Mouse (Mus musculus) heart, postnatal 10 days (tissue): ENCODE data around the gene Ptgds. TPM values are rescaled to one million over a fixed set of nuclear protein-coding genes. Genes with fewer than 3 reads are reported as not detected.

ENCODE experiments used
- DNase-seq, 2 experiments: peaks; one replicate each; pipeline ENCODE4 v3.0.0; 2021
- intact Hi-C: fragments of 180-260 bp; cut with DNase I; formaldehyde crosslinking; loops from one replicate; pipeline ENCODE4 v1.15.1; 2025
- total RNA-seq, 2 experiments: library from RNA; stranded (reverse); gene quantifications; 2 replicates each; pipeline ENCODE4 v1.2.3; 2021

Gene Ptgds
- total RNA-seq, 2 experiments from 2014 or later: 75.1 to 110 TPM

GRCm38 (mm10) chr2:25484901-25485647 lies 15.2 kb upstream of the Ptgds start:
- no peak for DNase-seq
- intact Hi-C loops: no loop called here

- intact Hi-C loops: loop anchor here (1.0 kb wide), 1 partner anchor 61 kb away; no protein-coding TSS in a partner anchor
- DNase-seq: peak in 1 of 2 experiments; percentile 47
Observed at GRCm38 (mm10) chr2:25482969-25483368, 13.1 kb upstream of the Ptgds start.

- no peak for DNase-seq
- intact Hi-C loops: no loop called here
Observed at GRCm38 (mm10) chr2:25480541-25480940, 10.7 kb upstream of the Ptgds start.

GRCm38 (mm10) chr2:25479551-25480311 lies 9.9 kb upstream of the Ptgds start:
- DNase-seq: no peak
- intact Hi-C loops: no loop called here

DNA sequence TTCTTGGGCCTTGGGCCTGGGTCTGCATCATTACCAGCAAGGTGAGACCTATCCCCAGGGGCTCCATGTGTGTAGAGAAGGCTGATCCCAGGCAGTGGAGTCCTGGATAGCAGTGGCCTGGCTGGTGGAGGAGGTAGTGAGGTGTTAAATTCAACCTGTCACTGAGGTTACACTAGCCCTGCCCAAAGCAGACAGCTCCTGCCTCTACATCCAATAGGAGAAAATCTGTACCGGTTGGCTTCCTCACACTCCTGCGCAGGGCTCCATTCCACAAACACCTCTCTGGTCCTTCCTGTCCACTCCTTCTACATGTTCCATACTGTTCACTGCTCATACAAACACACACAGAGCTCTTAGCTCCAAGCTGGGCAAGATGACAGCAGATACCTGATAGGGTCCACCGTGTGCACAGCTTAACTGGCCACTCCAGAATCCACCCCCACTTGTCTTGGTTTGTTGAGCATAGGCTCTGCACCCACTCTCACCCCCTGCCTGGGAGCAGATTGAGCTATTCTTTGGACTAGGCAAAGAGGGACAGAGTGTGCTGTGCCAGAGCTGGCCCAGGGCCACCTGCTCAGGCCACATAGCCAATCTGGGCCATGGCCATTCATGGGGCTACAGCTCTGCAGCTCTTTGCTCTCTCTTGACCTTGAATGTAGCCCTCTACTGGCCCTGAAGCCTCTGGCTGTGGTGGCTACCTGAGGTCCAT lies 8.3 kb upstream of the Ptgds start:
- DNase-seq: peak; percentile 47 to 61
- intact Hi-C loops: no loop called here

DNA sequence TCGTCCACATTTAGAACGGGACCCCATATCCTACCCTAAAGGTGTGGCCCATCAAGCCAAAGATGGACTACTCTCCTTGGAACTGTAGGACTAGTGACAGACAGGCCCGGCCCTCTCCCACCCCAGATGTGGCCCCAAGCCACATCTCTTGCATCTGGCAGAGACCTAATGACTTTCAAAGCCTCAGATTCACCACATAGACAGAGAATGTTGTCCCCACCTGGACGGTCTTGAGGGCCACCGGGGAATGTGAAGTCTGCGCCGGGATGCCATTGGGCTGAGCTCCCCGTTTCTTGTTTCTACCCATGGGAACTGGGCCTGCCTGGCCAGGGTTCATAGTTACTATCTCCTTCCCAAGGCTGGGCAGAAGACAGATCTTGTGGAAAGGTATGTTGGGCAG lies 7.7 kb upstream of the Ptgds start:
- intact Hi-C loops: no loop called here

DNA sequence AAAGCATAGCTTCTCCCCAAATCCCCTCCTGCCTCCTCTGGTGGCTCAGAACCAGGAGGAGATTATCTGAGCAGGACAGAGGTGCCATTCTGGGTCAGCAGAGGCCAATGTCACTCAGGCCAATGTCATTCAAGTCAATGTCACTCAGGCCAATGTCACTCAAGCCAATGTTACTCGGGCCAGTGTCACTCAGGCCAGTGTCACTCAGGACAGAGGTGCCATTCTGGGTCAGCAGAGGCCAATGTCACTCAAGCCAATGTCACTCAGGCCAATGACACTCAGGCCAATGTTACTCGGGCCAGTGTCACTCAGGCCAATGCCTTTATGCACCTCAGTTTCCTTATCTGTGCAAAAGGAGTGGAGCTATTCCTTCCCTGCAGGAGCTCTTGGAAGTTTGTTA lies 2.7 kb upstream of the Ptgds start:
- intact Hi-C loops: no loop called here
- DNase-seq: no peak

More for the DNA sequence above, 7.7 kb upstream of the Ptgds start:
- no peak for DNase-seq

GRCm38 (mm10) chr2:25468962-25469915 lies 607 bp downstream of the Ptgds start:
- peak; percentile 76 to 82 for DNase-seq
- intact Hi-C loops: no loop called here

DNA sequence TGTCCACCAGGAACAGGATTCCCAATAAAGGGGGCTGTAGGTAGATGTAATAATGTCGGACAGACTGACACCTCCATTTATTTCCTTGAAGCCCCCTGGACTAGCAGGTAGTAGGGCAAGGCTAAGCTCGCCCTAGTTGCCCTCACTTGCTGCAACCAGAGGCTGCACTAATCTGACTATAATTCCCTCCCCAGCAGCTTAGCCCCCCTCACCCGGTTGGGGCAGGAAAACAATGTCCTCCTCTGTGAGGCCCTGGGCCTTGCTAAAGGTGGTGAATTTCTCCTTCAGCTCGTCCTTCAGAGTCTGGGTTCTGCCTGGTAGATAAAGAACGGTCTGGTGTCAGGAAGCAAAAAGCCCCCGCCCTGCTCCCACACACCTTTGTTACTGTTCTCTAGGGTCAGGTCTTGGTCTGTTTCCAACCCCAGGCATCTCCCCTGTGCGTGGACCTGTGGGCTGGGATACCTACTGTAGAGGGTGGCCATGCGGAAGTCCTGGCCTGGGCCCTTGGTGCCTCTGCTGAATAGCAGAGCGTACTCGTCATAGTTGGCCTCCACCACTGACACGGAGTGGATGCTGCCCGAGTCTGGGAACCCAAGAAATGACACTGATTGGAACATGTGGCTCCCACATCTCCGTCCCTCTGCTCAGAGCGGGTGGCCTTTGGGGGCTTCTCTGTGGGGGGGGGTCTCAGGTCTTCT lies 2.1 kb downstream of the Ptgds start:
- intact Hi-C loops: no loop called here

GRCm38 (mm10) chr2:25465816-25466635 lies 3.8 kb downstream of the Ptgds start:
- intact Hi-C loops: no loop called here
- DNase-seq: peak in 1 of 2 experiments; percentile 13

More for the DNA sequence above, 2.1 kb downstream of the Ptgds start:
- DNase-seq: peak; percentile 54 to 58

GRCm38 (mm10) chr2:25465256-25465655 lies 4.6 kb downstream of the Ptgds start:
- no peak for DNase-seq
- intact Hi-C loops: no loop called here

DNA sequence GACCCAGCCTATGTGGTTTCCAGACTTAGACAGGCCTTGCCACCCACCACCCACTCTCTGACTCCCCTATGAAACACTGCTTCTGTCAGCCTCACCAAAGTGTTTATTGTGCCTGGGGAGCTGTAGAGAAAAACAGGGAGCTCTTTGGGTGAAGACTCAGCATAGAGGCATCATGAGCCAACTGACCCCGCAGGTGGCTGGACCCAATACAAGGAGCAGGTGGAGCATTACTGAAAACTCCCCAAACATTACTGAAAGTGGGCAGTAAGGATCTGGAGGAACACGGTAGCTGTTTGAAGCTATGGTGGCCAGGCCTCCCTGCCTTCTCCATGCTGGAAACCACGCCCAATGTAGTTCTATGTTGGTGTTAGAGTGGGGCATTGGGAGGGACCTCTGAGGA lies 6.2 kb downstream of the Ptgds start:
- intact Hi-C loops: no loop called here
- no peak for DNase-seq

DNA sequence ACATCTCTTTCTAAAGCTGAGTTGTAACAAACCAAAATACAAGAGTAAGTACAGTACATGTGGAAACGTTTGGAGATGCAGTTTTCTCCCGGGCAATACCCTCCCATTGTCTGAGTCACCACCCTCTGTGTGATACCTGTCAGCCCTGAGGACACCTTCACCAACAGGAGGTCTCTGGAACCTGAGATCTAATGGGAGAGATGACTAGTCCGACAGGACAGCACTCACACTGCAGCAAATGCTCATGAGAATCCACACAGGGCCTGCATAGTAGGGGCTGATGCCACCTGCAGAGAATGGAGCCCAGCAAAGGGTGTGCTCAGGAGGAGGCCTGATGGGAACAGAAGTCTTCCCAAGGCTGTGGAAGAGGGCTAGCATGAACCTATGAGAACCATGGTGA lies 8.4 kb downstream of the Ptgds start:
- no peak for DNase-seq
- intact Hi-C loops: loop anchor here (2.0 kb wide), 1 partner anchor 33 kb away; the partner anchor contains the start of gene Abca2

- intact Hi-C loops: loop anchor here (2.0 kb wide), 1 partner anchor 32 kb away; the partner anchor contains the start of gene Abca2
- peak; percentile 94 to 96 for DNase-seq
Observed at GRCm38 (mm10) chr2:25460551-25461309, 9.1 kb downstream of the Ptgds start, which contains the start of gene Paxx. TSS of gene Paxx (minus strand) at chr2:25461094.

DNA sequence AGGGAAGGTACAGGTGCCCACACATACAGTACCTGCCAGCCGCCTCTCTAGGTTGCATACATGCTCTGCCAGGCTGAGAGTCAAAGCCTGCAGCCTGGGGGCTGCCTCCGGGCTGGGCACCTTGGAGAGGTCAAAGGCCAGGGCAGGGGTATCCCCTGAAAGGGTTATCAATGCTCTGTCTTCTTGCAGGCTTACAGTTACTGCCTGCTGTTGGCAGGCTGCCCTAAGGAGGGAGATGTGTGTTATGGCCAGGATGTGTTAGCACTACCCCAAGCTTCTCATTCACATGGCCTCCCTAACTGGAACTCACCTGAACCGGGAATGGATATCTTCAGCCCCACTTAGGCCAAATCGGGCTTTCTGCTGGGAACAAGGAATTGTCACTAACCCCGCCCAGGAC lies 9.7 kb downstream of the Ptgds start:
- no peak for DNase-seq
- intact Hi-C loops: loop anchor here (2.0 kb wide), 1 partner anchor 31 kb away; the partner anchor contains the start of gene Abca2

- intact Hi-C loops: no loop called here
- DNase-seq: peak; percentile 53 to 68
Observed at GRCm38 (mm10) chr2:25458911-25459310, 10.9 kb downstream of the Ptgds start.

DNA sequence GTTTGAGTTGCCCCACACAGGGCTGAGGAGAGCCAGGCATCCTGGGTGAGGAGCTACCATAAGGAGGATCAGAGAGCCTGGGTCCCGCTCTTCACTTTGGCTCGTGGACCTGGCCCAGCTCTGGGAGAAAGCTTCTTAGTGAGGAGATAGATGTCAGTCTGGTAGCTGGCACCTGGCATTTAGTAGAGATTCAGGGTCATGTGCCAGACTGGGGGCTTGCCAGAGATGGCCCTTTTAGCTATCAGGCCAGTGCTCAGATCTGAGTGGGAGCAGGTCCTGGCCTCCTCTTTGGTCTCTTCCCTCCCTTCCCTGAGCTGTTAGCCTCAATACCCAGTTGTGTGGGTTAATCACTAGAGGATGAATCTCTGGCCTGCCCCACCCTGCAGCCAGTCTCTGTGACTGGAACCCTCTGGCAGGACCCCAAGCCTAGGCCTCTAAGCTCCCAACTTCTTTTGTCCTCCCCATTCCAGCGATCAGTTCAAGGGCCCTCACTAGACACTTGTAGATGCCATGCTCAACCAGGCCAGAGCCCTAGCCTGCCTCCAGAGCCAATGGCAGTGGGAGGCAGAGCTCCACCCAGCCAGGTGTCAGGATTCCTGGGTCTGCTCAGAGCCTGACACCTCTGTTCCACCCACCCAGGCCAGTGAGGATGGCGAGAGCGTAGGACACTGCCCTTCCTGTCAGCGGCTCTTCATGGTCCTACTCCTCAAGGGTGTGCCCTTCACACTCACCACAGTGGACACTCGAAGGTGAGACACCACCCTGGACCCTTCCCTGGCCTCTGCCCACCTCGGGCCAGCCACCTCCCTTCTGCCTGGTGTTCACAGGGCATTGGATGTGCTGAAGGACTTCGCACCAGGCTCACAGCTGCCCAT lies 12.6 kb downstream of the Ptgds start:
- intact Hi-C loops: no loop called here
- DNase-seq: peak in 1 of 2 experiments; percentile 9
